Mouse (Mus musculus) brain, embryonic 14.5 days (tissue): ENCODE measurements around the gene Zbtb22.
A peak's percentile ranks its signal among the peaks of the same experiment; 100 is the strongest.

Experiments used
- CTCF ChIP-seq: fragments of 200-500 bp; IDR thresholded peaks from 2 replicates; pipeline ENCODE4 v1.5.1; 2012; ENCODE audit warnings: inconsistent platforms, mild to moderate bottlenecking, moderate library complexity, borderline replicate concordance; ENCODE audit not compliant: insufficient read depth, insufficient read length; ENCODE audit errors: extremely low read depth
- POLR2A ChIP-seq: fragments of 200-500 bp; IDR thresholded peaks from 2 replicates; pipeline ENCODE4 v1.6.1; 2012; ENCODE audit warnings: mild to moderate bottlenecking, inconsistent platforms, borderline replicate concordance; ENCODE audit not compliant: poor library complexity, insufficient read depth, insufficient read length, severe bottlenecking; ENCODE audit errors: extremely low read depth

GRCm38 (mm10) chr17:33926207-33926932 lies 10.7 kb downstream of the Zbtb22 start:
- TF ChIP-seq POLR2A (no peak), CTCF (peak; percentile 47; the same call in 1 of the 2 replicates)
